Mouse (Mus musculus): ENCODE results near the gene Miip. TPM values are rescaled to one million over a fixed set of nuclear protein-coding genes. Genes with fewer than 3 reads are reported as not detected.
"Not testable (repeated sequence)": the region's sequence is repeated elsewhere in the genome, so short reads cannot be mapped to it uniquely, and the experiment has no call there.

Miip gene
- polyA plus RNA-seq, 1 experiment from 2014 or later = 24.1 TPM

GRCm38 (mm10) chr4:147824389-147824788, 44.2 kb downstream of the Miip start:
- H3K9ac ChIP-seq = no peak overlapping the region
- no peak overlapping the region for H3K27ac ChIP-seq
- WGBS = 94% methylated on average over 4 of the region's 4 CpGs
- H3K4me3 ChIP-seq = no peak overlapping the region
- H3K9me3 ChIP-seq (replicated peaks) = peaks cover 60% of the 10 kb centered on the region
- no peaks in the 10 kb centered on the region for H3K27me3 ChIP-seq
- no peaks in the 10 kb centered on the region for H3K4me1 ChIP-seq (replicated peaks)
- H3K4me2 ChIP-seq = no peak overlapping the region
- ATAC-seq (replicated peaks; ENCODE audit: insufficient number of reproducible peaks, insufficient read depth, low FRiP score, low read depth) = no peak
- H3K36me3 ChIP-seq = peaks cover 55% of the 10 kb centered on the region

- H3K4me2 ChIP-seq; H3K4me1 ChIP-seq (replicated peaks); H3K9ac ChIP-seq; H3K27ac ChIP-seq; H3K4me3 ChIP-seq; ATAC-seq (replicated peaks; ENCODE audit: insufficient number of reproducible peaks, insufficient read depth, low FRiP score, low read depth); H3K27me3 ChIP-seq: not testable (repeated sequence)
- H3K9me3 ChIP-seq (replicated peaks) = peaks cover 46% of the 10 kb centered on the region
- WGBS = 83% methylated on average over 3 of the region's 3 CpGs
- H3K36me3 ChIP-seq = peaks cover 30% of the 10 kb centered on the region
Observed at GRCm38 (mm10) chr4:147821414-147821813, 47.2 kb downstream of the Miip start.

GRCm38 (mm10) chr4:147819659-147820058, 49.0 kb downstream of the Miip start:
- not testable (repeated sequence) for H3K4me1 ChIP-seq (replicated peaks); H3K9ac ChIP-seq; H3K27ac ChIP-seq; H3K4me3 ChIP-seq; H3K4me2 ChIP-seq; ATAC-seq (replicated peaks; ENCODE audit: insufficient number of reproducible peaks, insufficient read depth, low FRiP score, low read depth); H3K27me3 ChIP-seq
- peaks cover 12% of the 10 kb centered on the region for H3K36me3 ChIP-seq
- WGBS = 80% methylated on average over 7 of the region's 7 CpGs
- H3K9me3 ChIP-seq (replicated peaks) = peaks cover 30% of the 10 kb centered on the region; the same call in 1 of the 2 replicates

GRCm38 (mm10) chr4:147814592-147815167, 53.9 kb downstream of the Miip start:
- Histone ChIP-seq H3K9ac (no peak overlapping the region), H3K4me3 (no peak overlapping the region), H3K36me3 (no peaks in the 10 kb centered on the region), H3K27ac (no peak overlapping the region), H3K4me2 (no peak overlapping the region), H3K4me1 (replicated peaks) (0 out of 2 replicates have a peak, but pooled peaks cover 3% of the 10 kb centered on the region), H3K9me3 (replicated peaks) (no peaks in the 10 kb centered on the region), H3K27me3 (no peaks in the 10 kb centered on the region)
- ATAC-seq (replicated peaks; ENCODE audit: insufficient number of reproducible peaks, insufficient read depth, low FRiP score, low read depth) = no peak
- WGBS = 59% methylated on average over 2 of the region's 2 CpGs

- Histone ChIP-seq H3K4me2 (no peak overlapping the region), H3K9me3 (replicated peaks) (no peaks in the 10 kb centered on the region), H3K36me3 (no peaks in the 10 kb centered on the region), H3K27ac (no peak overlapping the region), H3K4me1 (replicated peaks) (peaks cover 12% of the 10 kb centered on the region), H3K9ac (no peak overlapping the region), H3K27me3 (no peaks in the 10 kb centered on the region), H3K4me3 (no peak overlapping the region)
- WGBS = 42% methylated on average over 5 of the region's 5 CpGs
- ATAC-seq (replicated peaks; ENCODE audit: insufficient number of reproducible peaks, insufficient read depth, low FRiP score, low read depth) = no peak
Observed at GRCm38 (mm10) chr4:147813249-147813765, 55.3 kb downstream of the Miip start.

Other genes starting within 250 kb of the Miip start
- 2.6 and 3.6 TPM in 2 replicates for gene Zfp979, start 226.3 kb downstream of the Miip start, polyA plus RNA-seq (2015; fragmentation: Nextera tagmentation; extraction: Ambion mirVana)
- gene Zfp534, start 166.3 kb downstream of the Miip start, polyA plus RNA-seq (2015; fragmentation: Nextera tagmentation; extraction: Ambion mirVana) = not detected in 2 replicates
- gene Zfp984, start 59.0 kb downstream of the Miip start, polyA plus RNA-seq (2015; fragmentation: Nextera tagmentation; extraction: Ambion mirVana) = 8.4 and 9.0 TPM in 2 replicates
- 3.4 and 4.0 TPM in 2 replicates for gene Zfp933, start 20.4 kb downstream of the Miip start, polyA plus RNA-seq (2015; fragmentation: Nextera tagmentation; extraction: Ambion mirVana)
- gene Fv1, start 163 bp upstream of the Miip start, polyA plus RNA-seq (2015; fragmentation: Nextera tagmentation; extraction: Ambion mirVana) = 10.0 and 10.2 TPM in 2 replicates
- gene Mfn2, start 35.9 kb upstream of the Miip start, polyA plus RNA-seq (2015; fragmentation: Nextera tagmentation; extraction: Ambion mirVana) = 141 and 144 TPM in 2 replicates
- gene Plod1, start 68.0 kb upstream of the Miip start, polyA plus RNA-seq (2015; fragmentation: Nextera tagmentation; extraction: Ambion mirVana) = 52.1 and 60.0 TPM in 2 replicates
- 12.1 and 17.6 TPM in 2 replicates for gene 2510039O18Rik, start 72.1 kb upstream of the Miip start, polyA plus RNA-seq (2015; fragmentation: Nextera tagmentation; extraction: Ambion mirVana)
- 130 and 171 TPM in 2 replicates for gene Nppb, start 117.0 kb upstream of the Miip start, polyA plus RNA-seq (2015; fragmentation: Nextera tagmentation; extraction: Ambion mirVana)
- gene Nppa, start 131.9 kb upstream of the Miip start, polyA plus RNA-seq (2015; fragmentation: Nextera tagmentation; extraction: Ambion mirVana) = 3,881 and 5,336 TPM in 2 replicates
- gene Clcn6, start 170.0 kb upstream of the Miip start, polyA plus RNA-seq (2015; fragmentation: Nextera tagmentation; extraction: Ambion mirVana) = 6.6 and 7.7 TPM in 2 replicates
- 11.2 and 16.1 TPM in 2 replicates for gene Mthfr, start 170.3 kb upstream of the Miip start, polyA plus RNA-seq (2015; fragmentation: Nextera tagmentation; extraction: Ambion mirVana)
- gene Agtrap, start 219.2 kb upstream of the Miip start, polyA plus RNA-seq (2015; fragmentation: Nextera tagmentation; extraction: Ambion mirVana) = 15.8 and 18.7 TPM in 2 replicates

All from heart, embryonic 15.5 days (tissue).